Mouse (Mus musculus) spleen, adult 18-20 months (tissue): Measurements from ENCODE around the gene Plekho1.
"Not testable (repeated sequence)": the region's sequence is repeated elsewhere in the genome, so short reads cannot be mapped to it uniquely, and the experiment has no call there.

Source experiments
- DNase-seq, 2 experiments: peaks; one replicate each; pipeline ENCODE4 v3.0.0; 2022; ENCODE audit warnings: mixed read lengths in 2 of 2

Plekho1 gene

GRCm38 (mm10) chr3:95978265-95978664, 17.5 kb downstream of the Plekho1 start:
- no peak for DNase-seq

GRCm38 (mm10) chr3:95977587-95977986, 18.2 kb downstream of the Plekho1 start:
- DNase-seq = not testable (repeated sequence)

- no peak for DNase-seq
Observed at GRCm38 (mm10) chr3:95977079-95977478, 18.7 kb downstream of the Plekho1 start.

GRCm38 (mm10) chr3:95972873-95973634, 22.7 kb downstream of the Plekho1 start:
- DNase-seq = peak; percentile 67 to 74

- no peak for DNase-seq
Observed at GRCm38 (mm10) chr3:95972251-95972872, 23.4 kb downstream of the Plekho1 start.

GRCm38 (mm10) chr3:95970661-95971060, 25.1 kb downstream of the Plekho1 start:
- DNase-seq = not testable (repeated sequence)

- DNase-seq = no peak
Observed at GRCm38 (mm10) chr3:95969277-95969676, 26.5 kb downstream of the Plekho1 start.

GRCm38 (mm10) chr3:95965518-95966451, 30.0 kb downstream of the Plekho1 start:
- DNase-seq = no peak

GRCm38 (mm10) chr3:95963681-95964080, 32.1 kb downstream of the Plekho1 start:
- DNase-seq = no peak

GRCm38 (mm10) chr3:95963230-95963629, 32.6 kb downstream of the Plekho1 start:
- no peak for DNase-seq

- not testable (repeated sequence) for DNase-seq
Observed at GRCm38 (mm10) chr3:95962182-95962581, 33.6 kb downstream of the Plekho1 start.

GRCm38 (mm10) chr3:95959807-95960206, 36.0 kb downstream of the Plekho1 start:
- DNase-seq = no peak

GRCm38 (mm10) chr3:95959082-95959481, 36.7 kb downstream of the Plekho1 start:
- no peak for DNase-seq

GRCm38 (mm10) chr3:95957359-95958148, 38.2 kb downstream of the Plekho1 start:
- DNase-seq = no peak

GRCm38 (mm10) chr3:95955318-95955717, 40.5 kb downstream of the Plekho1 start:
- no peak for DNase-seq

- DNase-seq = not testable (repeated sequence)
Observed at GRCm38 (mm10) chr3:95954648-95955173, 41.1 kb downstream of the Plekho1 start.

- DNase-seq = no peak
Observed at GRCm38 (mm10) chr3:95953522-95953921, 42.3 kb downstream of the Plekho1 start.

GRCm38 (mm10) chr3:95953023-95953422, 42.8 kb downstream of the Plekho1 start:
- no peak for DNase-seq

- not testable (repeated sequence) for DNase-seq
Observed at GRCm38 (mm10) chr3:95951566-95951965, 44.2 kb downstream of the Plekho1 start.

- peak; percentile 80 to 87 for DNase-seq
Observed at GRCm38 (mm10) chr3:95950763-95951551, 44.8 kb downstream of the Plekho1 start.

- DNase-seq = no peak
Observed at GRCm38 (mm10) chr3:95948325-95948724, 47.5 kb downstream of the Plekho1 start.
